Mouse (Mus musculus) lung, embryonic 15.5 days (tissue): ENCODE results near the gene Plekhg5. TPM values are rescaled to one million over a fixed set of nuclear protein-coding genes. Genes with fewer than 3 reads are reported as not detected.

Experiments
- ATAC-seq: fragments of 200-750 bp; cut with Nextera tagmentation; 2 replicates; pipeline ENCODE4 v1.8.0; 2017; ENCODE audit warnings: moderate number of reproducible peaks, borderline replicate concordance; ENCODE audit not compliant: low FRiP score, low TSS enrichment; ENCODE audit errors: extremely low read depth
- H3K27ac ChIP-seq: fragments of 300-500 bp; sonication (generic); 2 replicates; pipeline ENCODE4 v1.5.1; 2015; ENCODE audit warnings: moderate library complexity, mild to moderate bottlenecking, inconsistent platforms
- H3K27me3 ChIP-seq: fragments of 300-500 bp; sonication (generic); 2 replicates; pipeline ENCODE4 v1.6.1; 2015; ENCODE audit warnings: inconsistent platforms
- H3K36me3 ChIP-seq: fragments of 300-500 bp; sonication (generic); 2 replicates; pipeline ENCODE4 v1.6.1; 2015; ENCODE audit warnings: inconsistent platforms
- H3K4me1 ChIP-seq: fragments of 300-500 bp; sonication (generic); 2 replicates; pipeline ENCODE4 v1.6.1; 2015; ENCODE audit warnings: inconsistent platforms
- H3K4me2 ChIP-seq: fragments of 300-500 bp; sonication (generic); 2 replicates; pipeline ENCODE4 v1.6.1; 2015; ENCODE audit warnings: inconsistent platforms, mild to moderate bottlenecking, moderate library complexity
- H3K4me3 ChIP-seq: fragments of 300-500 bp; sonication (generic); 2 replicates; pipeline ENCODE4 v1.5.1; 2015; ENCODE audit warnings: mild to moderate bottlenecking, inconsistent platforms
- H3K9ac ChIP-seq: fragments of 300-500 bp; sonication (generic); 2 replicates; pipeline ENCODE4 v1.6.1; 2015; ENCODE audit warnings: inconsistent platforms
- H3K9me3 ChIP-seq: fragments of 300-500 bp; sonication (generic); 2 replicates; pipeline ENCODE4 v1.6.1; 2016; ENCODE audit warnings: inconsistent platforms
- WGBS: fragments of 180-500 bp; shearing (Covaris S2); methylation state at CpG from one replicate; pipeline ENCODE4 v1.1.7; 2015; 5-methylcytosine and 5-hydroxymethylcytosine counted together
- polyA plus RNA-seq: library from polyadenylated mRNA; unstranded; fragments of >200 nt; fragmentation: Nextera tagmentation; extraction: Ambion mirVana; gene quantifications from 2 replicates; pipeline ENCODE4 v1.2.1, GENCODE M21; 2015

The Plekhg5 gene
- polyA plus RNA-seq, 1 experiment from 2014 or later: 22.3 TPM

DNA sequence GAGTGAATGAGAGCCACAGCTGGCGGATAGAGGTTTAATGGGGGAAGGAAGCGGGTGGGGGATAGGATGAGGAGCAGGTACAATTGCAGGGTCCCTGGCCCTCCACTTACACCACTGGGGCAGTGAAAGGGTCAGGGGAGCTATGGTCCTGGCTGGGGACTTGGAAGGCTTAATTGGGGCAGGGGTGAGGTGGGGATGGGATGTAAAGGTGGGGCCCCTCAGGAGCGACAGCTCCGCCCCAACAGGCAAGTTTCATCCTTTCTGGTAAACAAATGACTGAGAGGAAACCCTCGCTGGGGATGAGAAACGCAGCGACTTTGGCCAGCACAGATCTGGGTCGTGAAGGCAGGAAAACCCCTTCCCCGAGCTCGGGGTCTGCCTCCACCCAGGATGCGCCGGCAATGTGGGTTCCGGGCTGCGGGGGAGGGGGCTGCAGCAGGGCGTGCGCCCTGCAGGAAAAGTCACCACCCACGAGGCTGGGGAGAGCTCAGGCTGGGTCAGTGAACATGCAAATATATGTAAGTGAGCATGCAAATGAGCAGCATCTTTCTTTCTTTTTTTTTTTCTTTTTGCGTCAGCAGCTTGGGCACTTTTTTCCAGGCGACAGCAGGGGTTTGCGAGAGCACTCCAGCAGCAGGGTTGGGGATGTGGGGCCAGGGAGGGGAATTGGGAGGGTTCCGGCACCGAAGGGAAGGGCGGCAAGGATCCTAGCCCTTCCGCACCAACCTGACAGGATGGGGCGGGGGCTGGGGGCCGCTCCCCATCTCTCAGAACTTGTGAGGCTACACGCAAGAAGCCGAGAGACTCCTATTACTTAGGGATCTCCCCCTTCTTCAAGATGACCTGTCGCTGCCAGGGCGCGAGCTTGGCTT is 48.2 kb downstream of the Plekhg5 start:
- WGBS: 2% methylated on average over 31 of the region's 31 CpGs
- H3K27ac ChIP-seq: no peak overlapping the region

DNA sequence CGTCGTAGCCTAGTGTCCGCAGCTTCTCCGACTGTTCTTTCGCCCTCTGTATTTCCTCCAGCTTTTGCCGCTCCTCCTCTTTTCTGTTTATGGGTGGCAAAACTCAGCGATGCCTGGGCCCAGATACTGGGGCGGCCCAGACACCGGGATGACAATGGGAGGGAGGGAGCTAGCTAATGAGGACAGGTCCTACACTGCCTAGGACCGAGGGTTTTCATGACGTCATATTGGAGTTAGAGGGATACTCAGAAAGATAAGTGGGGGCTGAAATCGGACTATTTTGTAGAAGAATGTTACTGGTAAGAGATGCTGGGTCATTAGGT is 48.8 kb downstream of the Plekhg5 start:
- H3K27ac ChIP-seq: no peak overlapping the region
- H3K9ac ChIP-seq: no peak overlapping the region
- peaks cover 34% of the 10 kb centered on the region for H3K4me1 ChIP-seq
- H3K4me3 ChIP-seq: no peak overlapping the region; the same call in 1 of the 2 replicates
- ATAC-seq: no peak
- H3K4me2 ChIP-seq: peak overlapping the region; percentile 36
- no peaks in the 10 kb centered on the region for H3K36me3 ChIP-seq
- no peaks in the 10 kb centered on the region for H3K9me3 ChIP-seq
- 3% methylated on average over 12 of the region's 12 CpGs for WGBS
- H3K27me3 ChIP-seq: peaks cover 97% of the 10 kb centered on the region

More for the DNA sequence above, 48.2 kb downstream of the Plekhg5 start:
- ATAC-seq: no peak
- peak overlapping the region; percentile 36 for H3K4me2 ChIP-seq
- no peaks in the 10 kb centered on the region for H3K9me3 ChIP-seq
- H3K4me1 ChIP-seq: peaks cover 34% of the 10 kb centered on the region
- no peaks in the 10 kb centered on the region for H3K36me3 ChIP-seq
- peak overlapping the region; percentile 20; the same call in 1 of the 2 replicates for H3K4me3 ChIP-seq
- no peak overlapping the region for H3K9ac ChIP-seq
- H3K27me3 ChIP-seq: peaks cover 96% of the 10 kb centered on the region

DNA sequence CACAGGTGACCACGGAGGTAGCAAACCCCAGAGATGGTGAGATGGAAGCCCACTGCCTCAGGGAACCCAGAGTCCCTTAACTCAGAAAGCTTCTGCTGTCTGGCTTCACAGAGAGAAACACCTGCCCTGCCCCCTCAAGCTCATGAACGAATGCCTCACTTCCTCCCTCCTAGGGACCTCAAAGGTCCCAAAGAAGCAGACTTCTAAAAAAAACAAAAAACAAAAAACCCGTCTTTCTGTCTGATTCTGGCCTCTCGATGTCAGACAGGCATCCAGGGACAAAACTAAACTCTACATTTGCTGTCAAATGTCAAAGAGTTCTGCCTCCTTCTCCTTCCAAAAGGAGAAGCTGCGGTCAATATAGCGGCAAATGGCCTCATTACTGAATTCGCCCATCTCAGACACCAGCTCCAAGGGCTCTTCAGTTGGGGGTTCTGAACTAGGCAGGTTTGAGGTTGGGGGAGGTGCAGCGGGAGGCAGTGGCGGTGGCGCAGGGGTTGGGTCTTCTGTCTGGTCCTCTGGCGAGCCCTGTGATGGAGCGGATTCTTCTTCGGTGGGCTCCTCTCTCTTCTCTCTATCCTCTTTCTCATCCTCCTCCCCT is 52.2 kb downstream of the Plekhg5 start:
- Histone ChIP-seq H3K9ac (no peak overlapping the region), H3K4me3 (no peak overlapping the region), H3K9me3 (no peaks in the 10 kb centered on the region), H3K27me3 (peaks cover 99% of the 10 kb centered on the region), H3K4me2 (no peak overlapping the region), H3K36me3 (no peaks in the 10 kb centered on the region), H3K27ac (no peak overlapping the region), H3K4me1 (peaks cover 36% of the 10 kb centered on the region)
- 23% methylated on average over 13 of the region's 13 CpGs for WGBS
- ATAC-seq: no peak

DNA sequence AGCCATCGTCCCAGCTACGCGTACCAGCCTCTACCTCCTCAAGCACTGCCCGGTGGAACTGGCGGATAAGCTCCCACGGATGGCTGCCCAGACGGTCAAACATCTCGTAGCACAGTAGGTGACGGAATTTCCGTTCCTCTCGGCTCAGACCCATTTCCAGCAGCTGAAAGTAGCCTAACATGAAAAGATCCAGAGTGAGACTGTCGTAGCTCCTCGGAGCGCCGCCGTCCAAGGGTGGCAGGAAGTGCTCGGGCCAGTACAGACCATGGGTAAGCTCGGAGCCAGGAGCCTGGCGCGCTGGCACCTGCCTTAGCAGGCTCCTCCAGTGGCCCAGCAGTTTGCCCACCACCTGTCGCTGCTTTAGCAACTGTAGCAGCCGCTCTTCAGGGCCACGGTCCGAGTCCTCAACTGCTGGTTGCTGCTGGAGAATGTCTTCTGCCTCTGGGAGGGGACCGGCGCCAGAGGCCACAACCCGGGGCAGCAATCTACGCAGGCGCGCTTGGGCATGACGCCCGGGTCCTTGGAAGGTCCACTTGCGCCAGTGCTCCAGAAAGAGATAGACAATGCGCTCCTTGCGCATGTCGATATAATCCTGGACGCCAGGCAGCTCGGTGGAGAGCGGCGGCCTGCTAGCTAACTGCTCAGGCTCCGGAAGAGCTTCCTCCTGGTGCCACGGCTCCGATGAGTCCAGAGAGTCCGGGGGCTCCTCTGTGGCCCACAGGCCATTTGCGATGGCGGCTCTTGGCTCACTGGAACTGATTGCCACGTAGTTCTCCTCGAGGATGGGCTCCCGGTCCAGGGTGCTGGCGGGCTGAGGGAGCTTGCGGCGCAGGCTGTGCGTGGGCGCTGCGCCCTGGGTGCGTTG is 53.1 kb downstream of the Plekhg5 start:
- H3K9me3 ChIP-seq: no peaks in the 10 kb centered on the region
- 24% methylated on average over 56 of the region's 56 CpGs for WGBS

DNA sequence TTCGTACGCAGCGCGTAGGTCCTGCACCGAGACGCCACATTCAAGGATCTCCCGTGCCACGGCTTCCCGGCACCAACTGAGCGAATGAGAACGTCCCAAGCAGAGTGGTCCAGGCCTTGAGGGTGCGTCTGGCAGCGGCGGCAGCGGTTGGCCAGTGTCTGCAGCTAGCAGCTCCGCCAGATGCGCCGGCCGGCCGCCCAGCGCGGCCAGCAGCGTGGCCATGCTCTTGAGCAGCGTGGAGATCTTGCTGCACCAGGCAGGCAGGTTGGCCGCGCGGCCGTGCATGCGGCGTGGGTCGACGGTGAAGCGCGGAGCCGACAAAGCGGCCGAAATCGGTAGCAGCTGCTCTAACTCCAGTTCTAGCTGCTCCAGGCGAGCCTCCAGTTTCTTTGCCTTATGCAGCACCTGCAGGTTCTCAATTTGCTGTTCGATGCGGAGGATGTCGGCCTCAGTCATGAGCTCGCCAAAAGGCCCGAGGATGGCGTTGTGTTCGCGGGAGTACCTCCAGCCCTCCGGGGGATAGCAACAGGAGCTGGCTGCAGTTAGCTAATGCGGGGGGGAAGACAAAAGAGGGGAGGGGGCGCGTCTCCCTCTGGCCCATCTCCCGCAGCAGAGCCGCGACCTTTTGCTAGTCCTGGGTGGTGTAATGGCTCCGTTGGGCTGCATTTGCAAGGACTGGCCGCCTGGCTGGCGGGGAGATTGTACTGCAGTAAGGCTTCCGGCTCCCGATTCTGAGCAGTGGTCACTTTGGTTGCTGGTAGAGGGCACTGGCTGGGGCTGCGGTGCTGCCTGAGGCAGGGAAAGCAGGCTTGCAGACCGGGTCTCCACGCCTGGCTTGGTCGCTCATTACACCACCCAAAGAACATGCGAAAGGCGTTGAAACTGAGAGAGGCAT is 54.0 kb downstream of the Plekhg5 start:
- no peak overlapping the region for H3K9ac ChIP-seq
- WGBS: 16% methylated on average over 65 of the region's 65 CpGs
- peaks cover 34% of the 10 kb centered on the region for H3K4me1 ChIP-seq
- no peak overlapping the region for H3K27ac ChIP-seq
- H3K27me3 ChIP-seq: peaks cover 99% of the 10 kb centered on the region
- H3K4me2 ChIP-seq: peak overlapping the region; percentile 34
- H3K36me3 ChIP-seq: no peaks in the 10 kb centered on the region
- no peak for ATAC-seq
- H3K9me3 ChIP-seq: no peaks in the 10 kb centered on the region
- H3K4me3 ChIP-seq: peak overlapping the region; percentile 18

More for the DNA sequence above, 53.1 kb downstream of the Plekhg5 start:
- ATAC-seq: no peak
- Histone ChIP-seq H3K27me3 (peaks cover 99% of the 10 kb centered on the region), H3K4me2 (peak overlapping the region; percentile 34), H3K36me3 (no peaks in the 10 kb centered on the region), H3K27ac (no peak overlapping the region), H3K9ac (no peak overlapping the region), H3K4me1 (peaks cover 34% of the 10 kb centered on the region), H3K4me3 (peak overlapping the region; percentile 18)

DNA sequence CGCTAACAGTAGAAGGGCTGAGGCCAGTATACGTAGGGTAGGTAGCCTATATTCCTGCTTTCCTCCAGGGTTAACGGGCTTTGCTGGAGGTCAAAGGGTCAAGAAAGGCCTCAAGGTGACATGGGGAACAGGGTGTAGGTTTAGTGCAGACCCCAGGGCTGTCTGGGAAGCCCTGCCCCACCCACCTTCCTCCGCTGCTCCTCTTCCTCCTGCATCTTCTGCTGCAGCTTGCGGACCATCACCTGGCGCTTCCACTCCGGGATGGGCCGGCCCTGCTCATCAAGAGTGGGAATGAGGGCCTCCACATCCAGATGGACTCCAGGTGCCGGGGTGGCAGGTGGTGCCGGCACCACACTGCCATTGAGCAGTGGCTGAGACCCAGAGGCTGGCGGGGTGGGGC is 55.6 kb downstream of the Plekhg5 start:
- Histone ChIP-seq H3K9ac (no peak overlapping the region), H3K4me2 (no peak overlapping the region), H3K27me3 (peaks cover 100% of the 10 kb centered on the region), H3K4me1 (peaks cover 46% of the 10 kb centered on the region), H3K9me3 (no peaks in the 10 kb centered on the region), H3K36me3 (no peaks in the 10 kb centered on the region), H3K4me3 (no peak overlapping the region), H3K27ac (no peak overlapping the region)
- ATAC-seq: no peak
- WGBS: 89% methylated on average over 11 of the region's 11 CpGs

DNA sequence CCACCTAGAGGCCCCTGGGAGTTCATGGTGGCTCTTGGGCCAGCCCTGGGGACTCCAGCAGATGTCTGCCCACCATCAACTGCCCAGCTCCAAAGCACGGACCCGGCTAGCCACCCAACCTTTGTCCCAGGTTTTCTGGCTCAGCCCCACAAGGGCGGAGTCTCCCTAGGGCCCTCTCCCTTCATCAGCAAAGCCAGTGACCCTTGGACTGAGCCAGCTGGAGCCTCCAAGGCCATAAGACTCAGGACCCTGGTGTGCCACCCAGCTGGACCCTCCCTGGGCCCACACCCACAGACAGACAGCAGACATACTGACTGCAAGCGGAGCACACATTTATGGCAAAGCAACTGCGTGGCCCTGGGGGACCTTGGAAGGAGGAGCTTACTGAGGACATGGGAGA is 56.5 kb downstream of the Plekhg5 start:
- H3K36me3 ChIP-seq: no peaks in the 10 kb centered on the region
- no peak overlapping the region for H3K4me2 ChIP-seq
- no peak for ATAC-seq
- H3K27me3 ChIP-seq: peaks cover 100% of the 10 kb centered on the region
- H3K27ac ChIP-seq: no peak overlapping the region
- WGBS: 65% methylated on average over 5 of the region's 5 CpGs
- no peak overlapping the region for H3K9ac ChIP-seq
- H3K9me3 ChIP-seq: no peaks in the 10 kb centered on the region
- H3K4me3 ChIP-seq: no peak overlapping the region
- H3K4me1 ChIP-seq: peaks cover 46% of the 10 kb centered on the region

DNA sequence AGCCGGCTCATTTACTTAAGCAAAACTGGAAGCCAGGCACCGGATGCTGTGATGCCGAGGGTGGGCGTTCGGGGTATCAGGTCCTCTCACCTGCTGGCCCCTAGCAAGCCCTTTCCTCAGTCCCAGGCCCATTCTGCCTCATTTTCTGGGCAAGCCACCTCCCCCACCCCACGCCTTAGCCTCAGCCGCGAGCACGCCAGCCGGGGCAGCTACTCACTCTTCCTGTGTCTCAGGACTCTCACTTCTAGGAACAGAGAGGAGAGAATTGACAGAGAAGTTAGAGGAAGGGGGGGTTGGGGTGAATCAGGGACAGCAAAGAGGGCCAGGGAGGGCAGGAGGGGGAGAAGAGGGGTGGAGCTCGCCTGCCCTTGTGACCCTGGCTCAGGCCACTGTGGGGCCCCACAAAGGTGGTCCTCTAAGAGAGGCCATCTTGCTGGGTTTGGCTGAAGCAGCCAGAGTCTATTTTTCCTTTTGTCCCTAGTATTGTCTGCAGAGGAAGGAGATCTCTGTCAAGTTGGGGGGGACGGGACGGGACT is 57.2 kb downstream of the Plekhg5 start:
- no peak overlapping the region for H3K4me3 ChIP-seq
- no peaks in the 10 kb centered on the region for H3K9me3 ChIP-seq
- ATAC-seq: no peak
- no peak overlapping the region for H3K27ac ChIP-seq
- H3K4me1 ChIP-seq: peaks cover 46% of the 10 kb centered on the region
- H3K9ac ChIP-seq: peak overlapping the region; percentile 7; the same call in 1 of the 2 replicates
- H3K27me3 ChIP-seq: peaks cover 100% of the 10 kb centered on the region
- 39% methylated on average over 13 of the region's 13 CpGs for WGBS
- H3K4me2 ChIP-seq: no peak overlapping the region
- H3K36me3 ChIP-seq: no peaks in the 10 kb centered on the region

DNA sequence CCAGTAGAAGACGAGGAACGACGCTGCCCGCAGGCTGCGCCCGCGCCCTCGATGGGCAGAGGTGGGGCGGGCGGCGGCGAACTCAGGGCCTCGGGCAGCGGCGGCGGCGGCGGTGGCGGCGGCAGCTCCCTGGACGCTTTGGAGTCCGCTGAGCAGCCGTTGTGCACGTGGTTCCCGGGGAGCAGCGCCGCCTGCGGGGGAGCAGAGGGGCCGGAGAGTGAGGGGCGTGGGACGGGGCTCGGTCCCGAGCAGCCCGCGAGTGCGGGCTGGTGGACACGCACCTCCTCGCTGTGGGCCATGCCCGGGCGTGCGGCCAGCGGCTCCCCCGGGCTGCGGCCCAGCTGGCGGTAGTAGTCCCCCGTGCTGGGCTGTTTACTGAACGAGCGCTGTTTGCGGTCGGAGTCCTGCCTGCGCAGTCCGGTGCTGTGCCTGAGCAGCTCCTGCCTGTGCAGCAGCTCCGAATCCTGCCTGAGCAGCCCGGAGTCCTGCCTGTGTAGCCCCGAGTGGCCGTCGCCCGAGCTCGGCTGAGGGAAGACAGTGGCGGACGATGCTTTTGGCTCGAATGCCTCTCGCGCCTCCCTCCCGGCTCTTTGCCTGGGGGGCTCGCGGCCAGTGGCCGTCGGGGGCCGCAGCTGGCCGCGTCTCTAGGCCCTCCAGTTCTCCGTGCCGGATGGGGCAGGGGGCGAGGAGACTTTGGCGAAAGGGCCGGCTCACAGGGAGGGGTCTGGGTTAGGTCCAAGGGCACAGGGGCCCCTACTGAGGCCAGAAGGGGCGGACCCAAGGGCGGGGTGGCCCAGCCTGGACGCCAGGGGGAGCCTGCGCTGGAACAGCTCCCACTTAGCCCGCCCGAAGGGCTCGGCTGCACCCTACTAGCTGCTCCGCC is 58.7 kb downstream of the Plekhg5 start:
- H3K4me3 ChIP-seq: peak overlapping the region; percentile 46
- peaks cover 85% of the 10 kb centered on the region for H3K27me3 ChIP-seq
- H3K4me1 ChIP-seq: peaks cover 35% of the 10 kb centered on the region
- no peaks in the 10 kb centered on the region for H3K9me3 ChIP-seq
- H3K4me2 ChIP-seq: peak overlapping the region; percentile 92
- peak; percentile 72 for ATAC-seq
- 2% methylated on average over 81 of the region's 85 CpGs for WGBS
- peak overlapping the region; percentile 64 for H3K27ac ChIP-seq
- H3K36me3 ChIP-seq: no peaks in the 10 kb centered on the region
- H3K9ac ChIP-seq: peak overlapping the region; percentile 32
